Mouse (Mus musculus) lung, postnatal 0 days (tissue): ENCODE data around the gene Susd6.

ENCODE experiments used
- CTCF ChIP-seq: IDR thresholded peaks from 2 replicates; pipeline ENCODE4 v1.5.1; 2016; ENCODE audit warnings: antibody characterized with exemption, mild to moderate bottlenecking
- EP300 ChIP-seq: IDR thresholded peaks from 2 replicates; pipeline ENCODE4 v1.6.1; 2016; ENCODE audit warnings: antibody characterized with exemption, mild to moderate bottlenecking, control low read depth

- no peak for TF ChIP-seq CTCF
- no peak for TF ChIP-seq EP300
Measured at GRCm38 (mm10) chr12:80830820-80831219, 40.5 kb downstream of the Susd6 start.
